Mouse (Mus musculus): ENCODE data around the gene Phc2.
A peak's percentile ranks its signal among the peaks of the same experiment; 100 is the strongest.

GRCm38 (mm10) chr4:128681126-128681525, 26.6 kb downstream of the Phc2 start:
- TF ChIP-seq CTCF (IDR thresholded peaks at IDR 0.05) (peak; percentile 66), EP300 (IDR thresholded peaks at IDR 0.05) (no peak)
